ENCODE assay signal across 12 mouse cellular contexts in the genomic region with DNA sequence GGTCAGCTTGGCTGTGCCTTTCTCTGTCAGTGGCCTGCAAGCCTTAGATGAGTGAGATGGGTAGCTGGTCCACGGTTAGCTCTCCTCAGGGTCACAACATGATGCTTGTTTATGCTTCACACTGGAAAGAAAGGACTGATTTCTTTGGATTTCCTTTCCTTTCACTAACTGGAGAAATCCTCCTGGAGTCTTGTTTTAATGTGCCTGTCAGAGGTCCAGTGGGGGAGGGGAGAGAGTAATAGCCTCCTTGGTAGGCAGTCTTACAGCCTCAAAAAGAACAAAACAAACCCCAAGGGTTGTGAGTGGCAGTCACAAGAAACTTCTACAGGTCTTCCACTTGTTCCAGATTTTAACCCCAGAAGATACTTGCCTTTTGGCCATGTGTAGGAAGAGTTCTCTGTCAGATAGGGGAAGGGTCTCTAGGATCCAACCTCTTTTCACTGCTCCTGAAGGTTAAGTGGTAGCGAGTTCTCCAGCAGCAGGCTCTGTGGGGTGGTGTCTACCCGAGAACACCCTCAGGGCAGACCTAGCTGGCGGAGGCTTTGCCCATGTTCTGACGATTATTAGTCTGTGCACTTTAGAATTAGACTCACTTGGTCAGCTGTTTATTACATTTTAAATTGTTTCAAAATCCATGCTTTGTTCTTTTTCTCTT. TPM values are rescaled to one million over a fixed set of nuclear protein-coding genes. Genes with fewer than 3 reads are reported as not detected.
DNase-seq lines count a peak whose midpoint lies in the region; ATAC-seq and TF ChIP-seq lines count a peak whose summit lies in the region.
"Had no signal": no experiment of that assay in that cellular context is flagged by ENCODE, and none has a peak within 500 bp of the region (broad histone marks: within the 10 kb centered on the region; RNA-seq: fewer than 3 reads in every experiment).

No protein-coding gene starts in this region.

- H3K27ac ChIP-seq in forebrain, postnatal 0 days (ENCODE audit: low read depth, low read length), result peak overlapping the region; percentile 89
- H3K27ac ChIP-seq in midbrain, embryonic 14.5 days (replicated peaks; ENCODE audit: low read depth, low read length), result peak overlapping the region; percentile 92
- H3K27ac ChIP-seq in kidney, embryonic 14.5 days (ENCODE audit: low read depth, low read length), result no peak overlapping the region
- H3K27ac ChIP-seq: limb, embryonic 13.5 days had no signal

- H3K27me3 ChIP-seq in forebrain, postnatal 0 days (ENCODE audit: insufficient read depth, low read length), result no peaks in the 10 kb centered on the region
- no peaks in the 10 kb centered on the region for H3K27me3 ChIP-seq in midbrain, embryonic 14.5 days (ENCODE audit: control insufficient read depth, insufficient read depth, low read length)
- H3K27me3 ChIP-seq in kidney, embryonic 14.5 days (ENCODE audit: control insufficient read depth, insufficient read depth, low read length), result no peaks in the 10 kb centered on the region
- H3K27me3 ChIP-seq: heart, embryonic 12.5 days; limb, embryonic 13.5 days had no signal

- 9% methylated on average over 5 of the region's 5 CpGs for WGBS in forebrain, postnatal 0 days
- WGBS in midbrain, embryonic 14.5 days, result 8% methylated on average over 5 of the region's 5 CpGs
- WGBS in kidney, embryonic 14.5 days, result 55% methylated on average over 5 of the region's 5 CpGs

- peak overlapping the region; percentile 59 for H3K9ac ChIP-seq in forebrain, postnatal 0 days
- H3K9ac ChIP-seq in midbrain, embryonic 14.5 days (replicated peaks; ENCODE audit: low read length), result peak overlapping the region; percentile 62; the same call in 1 of the 2 replicates
- H3K9ac ChIP-seq in kidney, embryonic 14.5 days (ENCODE audit: low read depth, low read length), result no peak overlapping the region
- H3K9ac ChIP-seq: heart, embryonic 12.5 days; limb, embryonic 13.5 days had no signal

- TF ChIP-seq CTCF in forebrain, postnatal 0 days (IDR thresholded peaks at IDR 0.05; ENCODE audit: low read depth), result no peak

- 0 out of 2 replicates have a peak, but pooled peaks have one; percentile 27 for ATAC-seq in forebrain, postnatal 0 days
- ATAC-seq in midbrain, embryonic 14.5 days (ENCODE audit: low FRiP score, low TSS enrichment), result peak; percentile 44; the same call in 1 of the 2 replicates
- no peak for ATAC-seq in kidney, embryonic 14.5 days (ENCODE audit: low FRiP score, low TSS enrichment)
- ATAC-seq: lung, postnatal 0 days had no signal

- peaks cover 6% of the 10 kb centered on the region for H3K4me1 ChIP-seq in forebrain, postnatal 0 days (ENCODE audit: insufficient read depth)
- H3K4me1 ChIP-seq in midbrain, embryonic 14.5 days (ENCODE audit: control insufficient read depth, insufficient read depth, low read length), result peaks cover 28% of the 10 kb centered on the region
- H3K4me1 ChIP-seq in kidney, embryonic 14.5 days (ENCODE audit: control insufficient read depth, insufficient read depth, low read length), result no peaks in the 10 kb centered on the region

- H3K4me2 ChIP-seq in forebrain, postnatal 0 days (ENCODE audit: low read depth), result peak overlapping the region; percentile 61
- H3K4me2 ChIP-seq in midbrain, embryonic 14.5 days (ENCODE audit: low read length), result peak overlapping the region; percentile 83
- no peak overlapping the region for H3K4me2 ChIP-seq in kidney, embryonic 14.5 days (replicated peaks; ENCODE audit: low read depth, low read length)
- H3K4me2 ChIP-seq: heart, embryonic 12.5 days; limb, embryonic 13.5 days had no signal

- H3K9me3 ChIP-seq in forebrain, postnatal 0 days (ENCODE audit: low read length), result no peaks in the 10 kb centered on the region
- H3K9me3 ChIP-seq in midbrain, embryonic 14.5 days (ENCODE audit: control insufficient read depth, low read length), result no peaks in the 10 kb centered on the region
- no peaks in the 10 kb centered on the region for H3K9me3 ChIP-seq in kidney, embryonic 14.5 days (ENCODE audit: control insufficient read depth, low read length)
- H3K9me3 ChIP-seq: heart, embryonic 12.5 days; limb, embryonic 13.5 days had no signal

- H3K4me3 ChIP-seq in forebrain, postnatal 0 days (ENCODE audit: low read depth, low read length), result peak overlapping the region; percentile 59
- H3K4me3 ChIP-seq in midbrain, embryonic 14.5 days (replicated peaks; ENCODE audit: low read depth, low read length), result peak overlapping the region; percentile 64
- H3K4me3 ChIP-seq in kidney, embryonic 14.5 days (ENCODE audit: low read length), result no peak overlapping the region
- H3K4me3 ChIP-seq: heart, embryonic 12.5 days; limb, embryonic 13.5 days had no signal

- DNase-seq in NIH3T3 (ENCODE audit: low read depth), result peak; percentile 20
- DNase-seq in embryo, embryonic 10 days (ENCODE audit: low spot score), result peak; percentile 51
- peak; percentile 39 for DNase-seq in forebrain, postnatal 0 days
- DNase-seq in midbrain, embryonic 14.5 days, result peak; percentile 71
- DNase-seq in adrenal gland, postnatal 36 days, result no peak
- DNase-seq in kidney, postnatal 10 days, result no peak
- no peak for DNase-seq in thymus, postnatal 10 days (ENCODE audit: low spot score in 2 of 2)
- DNase-seq: thymus, adult 18-20 months had no signal

- no peaks in the 10 kb centered on the region for H3K36me3 ChIP-seq in forebrain, postnatal 0 days (ENCODE audit: insufficient read depth)
- no peaks in the 10 kb centered on the region for H3K36me3 ChIP-seq in midbrain, embryonic 14.5 days (ENCODE audit: control insufficient read depth, insufficient read depth, low read length)
- no peaks in the 10 kb centered on the region for H3K36me3 ChIP-seq in kidney, embryonic 14.5 days (ENCODE audit: control insufficient read depth, insufficient read depth, low read length)
- H3K36me3 ChIP-seq: heart, embryonic 12.5 days; limb, embryonic 13.5 days had no signal

RNA-seq across cellular contexts. Expression of gene Akap6, which starts 0.8 kb away (rescaled TPM):
- total RNA-seq in forebrain, postnatal 0 days (2014; rRNA removed), result 58.9 and 68.9 TPM in 2 replicates
- 7.2 and 14.4 TPM in 2 replicates for polyA plus RNA-seq in forebrain, postnatal 0 days (2015; fragmentation: Nextera tagmentation; extraction: Ambion mirVana)
- 27.2 and 35.2 TPM in 2 replicates for polyA plus RNA-seq in midbrain, embryonic 14.5 days (2014; fragmentation: Nextera tagmentation; extraction: Ambion mirVana)
- polyA plus RNA-seq in kidney, embryonic 14.5 days (2014; fragmentation: Nextera tagmentation; extraction: Ambion mirVana), result 0.04 and 0.18 TPM in 2 replicates
- 1 to 10 TPM; 2.1 TPM for total RNA-seq in adrenal gland, postnatal 36 days (2021)

Comparison
In these comparisons a context has a peak if more than half of its experiments do, and no peak if none do; other contexts are left out.
1. DNase-seq: peak in NIH3T3 (single experiment), embryo, embryonic 10 days (single experiment), forebrain, postnatal 0 days (single experiment) and midbrain, embryonic 14.5 days (single experiment); none in adrenal gland, postnatal 36 days (0 of 2), kidney, postnatal 10 days (single experiment) and thymus, postnatal 10 days (0 of 2).